In the genomic region with DNA sequence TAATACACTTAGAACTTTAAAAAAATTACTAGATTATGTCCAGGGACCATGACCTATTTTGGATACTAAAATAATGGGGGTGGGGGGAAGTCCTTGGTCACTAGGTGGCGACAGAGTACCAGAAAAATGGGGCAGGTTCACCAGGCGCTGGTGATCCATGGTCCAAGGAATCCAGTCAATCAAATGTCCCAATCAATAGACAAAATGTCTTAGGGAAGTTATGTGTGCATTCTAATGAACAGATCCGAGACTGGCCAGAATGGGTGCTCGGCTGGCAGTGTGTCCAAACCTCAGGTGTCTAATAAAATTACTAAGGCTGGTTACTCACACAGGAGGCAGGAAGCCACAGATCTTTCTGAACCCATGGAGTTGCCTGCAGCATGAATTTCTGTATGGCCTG, we compare ENCODE assay signal across 9 mouse cellular contexts. TPM values are rescaled to one million over a fixed set of nuclear protein-coding genes. Genes with fewer than 3 reads are reported as not detected.
DNase-seq lines count a peak whose midpoint lies in the region; ATAC-seq lines count a peak whose summit lies in the region.
"Had no signal": no experiment of that assay in that cellular context is flagged by ENCODE, and none has a peak within 500 bp of the region (broad histone marks: within the 10 kb centered on the region; RNA-seq: fewer than 3 reads in every experiment).

No protein-coding gene starts in this region.

- no peaks in the 10 kb centered on the region for H3K27me3 ChIP-seq in hindbrain, embryonic 14.5 days (ENCODE audit: control insufficient read depth, insufficient read depth, low read length)

- no peaks in the 10 kb centered on the region for H3K36me3 ChIP-seq in hindbrain, embryonic 14.5 days (replicated peaks; ENCODE audit: control insufficient read depth, insufficient read depth)

- WGBS in hindbrain, embryonic 14.5 days = 5% methylated on average over 4 of the region's 4 CpGs

- DNase-seq in frontal cortex, postnatal 10 days (ENCODE audit: low spot score in 2 of 2) = no peak
- DNase-seq in urinary bladder, postnatal 14 days (ENCODE audit: low spot score) = peak; percentile 62
- no peak for DNase-seq in urinary bladder, postnatal 10 days (ENCODE audit: low spot score)
- DNase-seq in embryo, embryonic 11 days = peak; percentile 77
- peak; percentile 68 for DNase-seq in hindbrain, embryonic 14.5 days (ENCODE audit: low spot score)
- peak; percentile 71 for DNase-seq in lung, postnatal 10 days
- peak; percentile 17 to 70 for DNase-seq in spleen, postnatal 4 days (ENCODE audit: low spot score in 2 of 2)

- peak; percentile 69; the same call in 1 of the 2 replicates for ATAC-seq in frontal cortex, adult (ENCODE audit: low TSS enrichment)
- no peak for ATAC-seq in hindbrain, embryonic 14.5 days (ENCODE audit: low FRiP score)

- H3K4me2 ChIP-seq in hindbrain, embryonic 14.5 days (replicated peaks) = no peak overlapping the region

- no peak overlapping the region for H3K27ac ChIP-seq in hindbrain, embryonic 14.5 days

- H3K9me3 ChIP-seq in hindbrain, embryonic 14.5 days (ENCODE audit: control insufficient read depth, low read length) = no peaks in the 10 kb centered on the region

- no peak overlapping the region for H3K9ac ChIP-seq in hindbrain, embryonic 14.5 days

- no peaks in the 10 kb centered on the region for H3K4me1 ChIP-seq in hindbrain, embryonic 14.5 days (replicated peaks; ENCODE audit: control insufficient read depth, insufficient read depth, low read length)

- no peak overlapping the region for H3K4me3 ChIP-seq in hindbrain, embryonic 14.5 days (replicated peaks; ENCODE audit: low read length)

RNA-seq across cellular contexts. Expression of a gene that starts 49.7 kb away (rescaled TPM):
- 1.8 and 2.8 TPM in 2 replicates for polyA plus RNA-seq in hindbrain, embryonic 14.5 days (2014; fragmentation: Nextera tagmentation; extraction: Ambion mirVana)
- polyA plus RNA-seq: stomach, embryonic 14.5 days had no signal

RNA-seq across cellular contexts. Expression of a gene that starts 59.0 kb away (rescaled TPM):
- polyA plus RNA-seq in hindbrain, embryonic 14.5 days (2014; fragmentation: Nextera tagmentation; extraction: Ambion mirVana) = 0.27 and 0.82 TPM in 2 replicates

Comparison
In these comparisons a context has a peak if more than half of its experiments do, and no peak if none do; other contexts are left out.
1. DNase-seq: peak in urinary bladder, postnatal 14 days (single experiment), embryo, embryonic 11 days (single experiment), hindbrain, embryonic 14.5 days (single experiment), lung, postnatal 10 days (single experiment) and spleen, postnatal 4 days (2 of 2); none in frontal cortex, postnatal 10 days (0 of 2) and urinary bladder, postnatal 10 days (single experiment).